Mouse (Mus musculus) left cerebral cortex, adult 8-10 months (tissue): ENCODE results near the gene Zfp266. TPM values are rescaled to one million over a fixed set of nuclear protein-coding genes. Genes with fewer than 3 reads are reported as not detected.
"Not testable (repeated sequence)": the region's sequence is repeated elsewhere in the genome, so short reads cannot be mapped to it uniquely, and the experiment has no call there.

ENCODE experiments used
- DNase-seq, 2 experiments: peaks; one replicate each; pipeline ENCODE4 v3.0.0; 2022; ENCODE audit warnings: low spot score in 2 of 2
- total RNA-seq, 4 experiments: library from RNA; stranded (reverse); gene quantifications; 2 replicates each; pipeline ENCODE4 v1.2.4; 2022

Gene Zfp266
- total RNA-seq = 10 to 100 TPM; 38.8 to 52.8 (median 43.8) TPM

GRCm38 (mm10) chr9:20521306-20521957 is at the start of gene Zfp266:
Gene Zfp266 (minus strand): TSS chr9:20521417.
- DNase-seq = peak; percentile 89 to 92

GRCm38 (mm10) chr9:20565326-20566030 is 44.3 kb upstream of the Zfp266 start:
- DNase-seq = not testable (repeated sequence)

- no peak for DNase-seq
Observed at GRCm38 (mm10) chr9:20562177-20562576, 41.0 kb upstream of the Zfp266 start.

DNA sequence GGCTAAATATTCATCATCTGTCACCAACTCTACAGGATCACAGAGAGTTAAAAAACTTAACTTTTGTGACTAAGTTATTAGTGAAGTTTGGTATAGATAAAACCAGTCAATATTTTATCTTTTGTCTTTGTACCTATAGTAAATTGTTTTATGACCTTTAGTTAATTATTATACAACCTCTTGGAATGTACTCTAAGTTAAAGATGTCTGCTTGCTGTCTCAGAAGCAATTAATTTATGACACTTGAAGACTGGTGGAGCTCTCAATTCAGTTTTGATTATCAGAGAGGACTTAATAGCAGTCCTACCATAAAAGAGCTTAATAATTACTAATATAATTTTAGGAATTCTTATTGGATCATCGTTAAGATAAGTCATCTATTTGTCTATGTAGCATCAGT is 31.5 kb upstream of the Zfp266 start:
- DNase-seq = no peak

GRCm38 (mm10) chr9:20551781-20552275 is 30.6 kb upstream of the Zfp266 start:
- no peak for DNase-seq

DNA sequence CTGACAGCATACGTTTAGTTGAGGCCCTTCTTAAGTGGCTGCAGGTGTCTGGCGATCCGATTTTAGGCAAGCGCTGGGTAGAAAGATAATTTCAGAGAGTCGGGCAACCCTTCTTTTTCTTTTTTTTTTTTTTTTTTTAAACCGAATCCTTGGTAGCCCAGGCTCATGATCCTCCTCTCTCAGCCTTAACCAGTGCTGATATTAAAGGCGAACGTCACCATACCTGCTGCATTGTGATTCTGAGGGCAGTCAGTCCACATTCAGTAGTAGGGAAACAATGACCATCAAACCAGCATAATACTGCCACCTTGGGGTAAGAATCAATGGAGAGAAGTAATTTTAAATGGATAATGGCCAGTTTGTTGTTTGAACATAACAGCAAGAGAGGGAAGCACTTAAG is 23.9 kb upstream of the Zfp266 start:
- no peak for DNase-seq

DNA sequence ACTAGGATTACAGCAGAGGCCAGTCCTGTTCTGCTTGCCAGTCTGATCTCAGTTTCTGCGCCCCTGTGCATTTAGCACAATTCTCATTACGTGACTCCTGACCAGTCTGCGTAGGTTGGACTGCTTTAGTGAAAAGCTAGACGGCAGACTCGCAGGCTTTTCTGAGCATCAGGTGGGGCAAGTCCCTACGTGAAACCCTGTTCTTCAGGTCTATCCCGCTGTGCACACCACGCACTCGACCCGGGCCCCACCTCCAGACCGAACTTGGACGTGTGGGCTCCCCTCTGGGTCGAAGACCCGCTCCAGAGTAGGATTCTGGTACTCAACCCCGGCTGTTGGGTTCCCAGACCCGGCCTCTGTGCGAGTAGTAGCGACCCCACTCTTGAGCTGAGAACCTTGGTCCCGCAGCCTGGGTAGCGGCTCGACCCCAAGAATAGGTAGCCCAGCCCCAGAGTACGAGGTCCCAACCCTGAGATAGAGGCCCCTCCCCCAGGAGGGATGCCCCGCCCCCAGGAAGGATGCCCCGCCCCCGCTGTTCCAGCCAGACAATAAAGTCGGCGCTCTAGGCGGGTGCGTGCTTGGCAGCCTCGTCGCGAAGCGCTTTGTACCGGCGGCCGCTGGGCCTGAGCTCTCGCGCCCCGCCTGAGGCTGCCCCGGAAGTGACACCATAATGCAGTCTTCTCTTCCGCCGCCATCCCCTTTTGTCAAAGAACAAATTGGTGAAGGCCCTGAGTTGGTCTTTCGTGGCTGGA is 23.0 kb upstream of the Zfp266 start:
- peak; percentile 54 to 66 for DNase-seq

- DNase-seq = no peak
Observed at GRCm38 (mm10) chr9:20543496-20543895, 22.3 kb upstream of the Zfp266 start.

DNA sequence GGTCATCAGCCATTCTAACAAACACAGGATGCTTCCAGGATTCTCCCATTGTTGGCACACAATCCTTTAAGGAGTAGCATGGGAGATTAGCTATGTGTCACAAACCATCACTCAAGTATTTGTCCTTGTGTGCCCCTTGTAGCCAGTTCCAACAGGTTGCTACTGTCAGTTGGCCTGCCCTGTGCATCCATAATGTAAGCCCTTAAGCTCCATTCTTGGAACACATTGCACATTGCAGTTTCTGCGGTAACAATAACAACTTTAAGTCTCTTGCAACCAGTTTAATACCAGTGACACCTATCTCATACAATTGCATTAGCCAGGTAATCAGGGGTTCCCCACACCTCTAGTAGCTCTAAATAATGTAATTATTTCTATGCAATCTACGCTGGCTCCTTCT is 15.4 kb upstream of the Zfp266 start:
- DNase-seq = no peak

- no peak for DNase-seq
Observed at GRCm38 (mm10) chr9:20534326-20534926, 13.2 kb upstream of the Zfp266 start.

GRCm38 (mm10) chr9:20520531-20521210 is 546 bp downstream of the Zfp266 start:
- DNase-seq = no peak

DNA sequence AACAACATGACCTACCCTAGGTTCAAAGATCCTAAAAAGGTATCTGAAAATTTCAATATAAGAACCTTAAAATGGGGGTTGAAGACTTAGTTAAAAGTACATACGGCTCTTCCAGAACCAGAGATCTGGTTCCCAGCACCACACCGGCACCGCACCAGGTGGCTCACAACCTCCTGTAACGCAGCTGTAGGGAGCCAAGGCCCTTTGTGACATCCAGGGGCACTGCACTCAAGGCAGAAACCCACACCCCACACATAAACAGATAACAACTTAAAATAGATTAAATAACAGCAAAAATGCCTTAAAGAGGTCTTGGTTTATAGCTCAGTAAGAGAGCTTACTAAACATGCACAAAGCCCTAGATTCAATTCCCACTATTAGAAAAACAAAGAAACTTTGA is 1.3 kb downstream of the Zfp266 start:
- DNase-seq = no peak

DNA sequence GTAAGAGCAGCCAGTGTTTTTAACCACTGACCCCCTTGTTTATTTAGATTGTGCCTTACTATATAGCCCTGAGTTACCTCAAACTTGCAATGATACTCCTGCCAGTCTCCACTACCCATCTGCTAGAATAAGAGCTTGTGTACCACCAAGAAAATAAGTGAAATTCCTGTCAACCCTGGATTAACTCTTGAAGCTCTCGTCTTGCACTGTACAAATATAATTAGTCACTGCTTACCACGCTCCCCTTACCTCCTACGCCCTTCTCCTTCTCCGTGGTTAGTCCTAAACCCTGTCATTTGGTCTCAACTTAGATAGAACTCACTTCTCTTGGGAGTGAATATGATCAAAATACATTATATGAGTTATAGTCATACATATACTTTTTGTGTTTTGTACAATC is 2.5 kb downstream of the Zfp266 start:
- DNase-seq = no peak

- no peak for DNase-seq
Observed at GRCm38 (mm10) chr9:20517727-20518126, 3.5 kb downstream of the Zfp266 start.

- no peak for DNase-seq
Observed at GRCm38 (mm10) chr9:20514016-20514415, 7.2 kb downstream of the Zfp266 start.

DNA sequence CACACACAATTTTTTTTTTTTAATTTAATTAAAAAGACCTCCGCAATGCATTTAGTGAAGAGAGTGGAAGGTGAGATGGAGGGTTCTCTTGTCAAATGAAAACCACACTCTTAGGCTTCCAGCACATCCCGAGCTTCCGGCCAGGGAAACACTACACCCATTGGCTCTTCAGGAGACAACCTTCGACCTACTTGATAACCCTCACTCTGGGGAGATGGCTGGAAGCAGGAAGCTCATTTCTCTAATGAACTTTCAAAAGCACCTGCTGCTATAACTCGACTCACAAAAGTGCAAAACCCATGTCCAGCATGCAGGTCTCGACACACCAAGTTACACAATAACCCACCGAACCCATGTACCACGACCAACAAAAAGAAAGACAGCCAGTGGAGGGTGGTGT is 8.5 kb downstream of the Zfp266 start:
- DNase-seq = no peak

- no peak for DNase-seq
Observed at GRCm38 (mm10) chr9:20511645-20512044, 9.6 kb downstream of the Zfp266 start.

GRCm38 (mm10) chr9:20510346-20510745 is 10.9 kb downstream of the Zfp266 start:
- DNase-seq = no peak

GRCm38 (mm10) chr9:20509676-20510075 is 11.5 kb downstream of the Zfp266 start:
- no peak for DNase-seq

DNA sequence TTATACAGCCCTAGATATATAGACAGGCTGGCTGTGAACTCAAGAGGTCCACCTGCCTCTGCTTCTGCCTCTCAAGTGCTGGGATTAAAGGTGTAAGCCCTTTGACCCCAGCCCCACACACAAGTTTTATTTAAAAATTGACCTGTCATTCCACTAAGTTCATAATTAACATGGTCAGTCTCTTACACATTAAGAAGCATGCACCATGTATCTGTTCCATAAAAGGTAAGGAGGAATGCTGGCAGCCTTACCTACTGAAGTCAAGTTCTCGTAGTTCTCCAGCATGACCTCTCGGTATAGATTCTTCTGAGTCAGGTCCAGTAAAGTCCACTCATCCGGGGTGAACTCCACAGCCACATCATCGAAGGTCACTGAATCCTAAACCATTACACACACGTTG is 16.4 kb downstream of the Zfp266 start:
- DNase-seq = no peak

DNA sequence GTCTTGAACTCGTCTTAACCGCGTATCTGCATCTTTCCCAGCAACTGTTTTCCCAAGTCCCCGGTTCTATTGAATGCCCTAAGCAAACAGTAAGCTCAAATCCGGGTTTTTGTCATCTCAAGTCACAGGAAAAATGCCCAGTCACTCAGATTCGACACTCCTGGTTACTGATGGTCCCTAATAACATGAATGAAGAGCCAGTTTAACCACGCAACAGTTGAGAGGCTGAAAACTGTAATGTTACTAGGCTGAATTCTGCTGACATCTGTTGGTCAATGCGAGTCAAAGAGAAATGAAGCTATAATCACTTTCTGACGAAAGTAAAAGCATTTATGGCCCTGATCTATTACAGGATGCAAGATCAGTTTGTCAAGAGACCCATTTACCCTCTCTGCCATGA is 27.9 kb downstream of the Zfp266 start:
- DNase-seq = peak in 1 of 2 experiments; percentile 16
